Mouse (Mus musculus) liver, embryonic 14.5 days (tissue): Measurements from ENCODE around the gene Slc8b1. TPM values are rescaled to one million over a fixed set of nuclear protein-coding genes. Genes with fewer than 3 reads are reported as not detected.

Experiments used
- ATAC-seq: fragments of 200-750 bp; cut with Nextera tagmentation; 2 replicates; pipeline ENCODE4 v1.8.0; 2017; ENCODE audit warnings: moderate number of reproducible peaks, mild to moderate bottlenecking, moderate library complexity; ENCODE audit not compliant: insufficient read depth
- DNase-seq, 3 experiments: peaks; one replicate each; pipeline ENCODE4 v3.0.0-alpha.2; 2012 to 2013; ENCODE audit warnings: low read depth in 3 of 3, low spot score in 3 of 3
- H3K27ac ChIP-seq: fragments of 300-500 bp; sonication (generic); 2 replicates; pipeline ENCODE4 v1.5.1; 2014; ENCODE audit warnings: moderate library complexity, mild to moderate bottlenecking, control low read depth, inconsistent platforms
- H3K27me3 ChIP-seq: fragments of 300-500 bp; sonication (generic); 2 replicates; pipeline ENCODE4 v1.6.1; 2014; ENCODE audit warnings: mild to moderate bottlenecking, low read length, moderate library complexity; ENCODE audit not compliant: control insufficient read depth, insufficient read depth
- H3K36me3 ChIP-seq: fragments of 300-500 bp; sonication (generic); replicated peaks from 2 replicates; pipeline ENCODE4 v1.6.1; 2014; ENCODE audit warnings: low read depth; ENCODE audit not compliant: control insufficient read depth, insufficient read depth
- H3K4me1 ChIP-seq, 2 experiments: fragments of 200-500 bp in 1 of 2; fragments of 300-500 bp in 1 of 2; sonication (generic) in 1 of 2; replicated peaks; 2 replicates each; pipeline ENCODE4 v1.6.1; 2012 to 2014; ENCODE audit warnings: antibody characterized with exemption in 1 of 2, inconsistent platforms in 1 of 2, low read length in 1 of 2; ENCODE audit not compliant: control insufficient read depth in 2 of 2, insufficient read depth in 2 of 2
- H3K4me2 ChIP-seq: fragments of 300-500 bp; sonication (generic); 2 replicates; pipeline ENCODE4 v1.6.1; 2014; ENCODE audit warnings: low read depth, mild to moderate bottlenecking, control low read depth, moderate library complexity
- H3K4me3 ChIP-seq, 2 experiments: fragments of 200-500 bp in 1 of 2; fragments of 300-500 bp in 1 of 2; sonication (generic) in 1 of 2; 2 replicates each; pipeline ENCODE4 v1.5.1; 2012 to 2014; ENCODE audit warnings: low read depth in 2 of 2, low read length in 2 of 2, mild to moderate bottlenecking in 2 of 2, control low read depth in 1 of 2, inconsistent platforms in 1 of 2, moderate library complexity in 1 of 2; ENCODE audit not compliant: insufficient read depth in 1 of 2
- H3K9ac ChIP-seq: fragments of 300-500 bp; sonication (generic); replicated peaks from 2 replicates; pipeline ENCODE4 v1.6.1; 2014; ENCODE audit warnings: mild to moderate bottlenecking, control low read depth, moderate library complexity
- H3K9me3 ChIP-seq: fragments of 300-500 bp; sonication (generic); 2 replicates; pipeline ENCODE4 v1.6.1; 2016; ENCODE audit warnings: low read length, mixed read lengths; ENCODE audit not compliant: control insufficient read depth
- CTCF ChIP-seq: IDR thresholded peaks from 2 replicates; pipeline ENCODE4 v1.5.1; 2016; ENCODE audit warnings: antibody characterized with exemption, low read depth, control low read depth
- EP300 ChIP-seq: IDR thresholded peaks from 2 replicates; pipeline ENCODE4 v1.6.1; 2016; ENCODE audit warnings: antibody characterized with exemption, low read depth
- WGBS: fragments of 180-500 bp; shearing (Covaris S2); extraction: QIAGEN DNeasy Blood & Tissue Kit; methylation state at CpG from one replicate; pipeline ENCODE4 v1.1.7; 2014; ENCODE audit not compliant: insufficient replicate concordance; 5-methylcytosine and 5-hydroxymethylcytosine counted together
- polyA plus RNA-seq, 2 experiments: library from polyadenylated mRNA; depleted of rRNA in 1 of 2; stranded (reverse) in 1 of 2; unstranded in 1 of 2; fragments of >200 nt; fragmentation: Nextera tagmentation in 1 of 2; extraction: Ambion mirVana in 1 of 2; gene quantifications; 2 replicates each; pipeline versions ENCODE4 v1.2.1 to v1.2.3; 2012 to 2014

The Slc8b1 gene
- polyA plus RNA-seq, 2 experiments = 1.4 to 5.2 TPM

- DNase-seq (no peak), ATAC-seq (no peak)
- no peaks in the 10 kb centered on the region for H3K9me3 ChIP-seq
- no peak overlapping the region for H3K27ac ChIP-seq
- no peak overlapping the region for H3K9ac ChIP-seq
- H3K36me3 ChIP-seq = peaks cover 3% of the 10 kb centered on the region
- 80% methylated on average over 14 of the region's 14 CpGs for WGBS
- no peak overlapping the region for H3K4me3 ChIP-seq
- H3K27me3 ChIP-seq = no peaks in the 10 kb centered on the region
- TF ChIP-seq CTCF (no peak), EP300 (no peak)
- no peak overlapping the region for H3K4me2 ChIP-seq
- peaks cover 0 to 16% of the 10 kb centered on the region in 2 experiments; a peak in 3 of 4 replicates for H3K4me1 ChIP-seq
Observed at GRCm38 (mm10) chr5:120571056-120571740, 60.2 kb downstream of the Slc8b1 start.

- H3K9ac ChIP-seq = no peak overlapping the region
- H3K36me3 ChIP-seq = peaks cover 3% of the 10 kb centered on the region
- WGBS = 62% methylated on average over 10 of the region's 10 CpGs
- no peak for TF ChIP-seq EP300
- no peak for TF ChIP-seq CTCF
- no peak overlapping the region for H3K27ac ChIP-seq
- no peaks in the 10 kb centered on the region for H3K9me3 ChIP-seq
- DNase-seq (no peak), ATAC-seq (no peak)
- no peak overlapping the region for H3K4me3 ChIP-seq
- no peak overlapping the region for H3K4me2 ChIP-seq
- H3K27me3 ChIP-seq = no peaks in the 10 kb centered on the region
- peaks cover 29 to 38% of the 10 kb centered on the region in 2 experiments for H3K4me1 ChIP-seq
Observed at GRCm38 (mm10) chr5:120574469-120575063, 63.6 kb downstream of the Slc8b1 start.

- Histone ChIP-seq H3K36me3 (peaks cover 12% of the 10 kb centered on the region), H3K9ac (peak overlapping the region; percentile 53), H3K27ac (peak overlapping the region; percentile 98), H3K4me1 (peaks cover 29 to 34% of the 10 kb centered on the region in 2 experiments), H3K4me3 (0 out of 4 replicates have a peak overlapping the region, but pooled peaks of 1 of the 2 experiments have one; percentile 26), H3K4me2 (peak overlapping the region; percentile 78), H3K9me3 (no peaks in the 10 kb centered on the region), H3K27me3 (no peaks in the 10 kb centered on the region)
- ATAC-seq (peak; percentile 78), DNase-seq (no peak)
- 42% methylated on average over 11 of the region's 11 CpGs for WGBS
- TF ChIP-seq EP300 (no peak), CTCF (no peak)
Observed at GRCm38 (mm10) chr5:120576781-120577301, 65.9 kb downstream of the Slc8b1 start.

GRCm38 (mm10) chr5:120577935-120578441 is 67.0 kb downstream of the Slc8b1 start:
- peaks cover 29 to 34% of the 10 kb centered on the region in 2 experiments for H3K4me1 ChIP-seq
- peak; percentile 78 for ATAC-seq
- 21% methylated on average over 10 of the region's 10 CpGs for WGBS
- H3K27ac ChIP-seq = peak overlapping the region; percentile 98
- H3K9me3 ChIP-seq = no peaks in the 10 kb centered on the region
- peak; percentile 81 for TF ChIP-seq CTCF
- peak; percentile 49; the same call in 1 of the 2 replicates for TF ChIP-seq EP300
- peak overlapping the region; percentile 69 for H3K9ac ChIP-seq
- H3K4me3 ChIP-seq = peak overlapping the region in 1 of 2 experiments; percentile 39; a peak in 3 of 4 replicates
- peaks cover 23% of the 10 kb centered on the region for H3K36me3 ChIP-seq
- peak in 2 of 3 experiments; percentile 70 to 71 for DNase-seq
- peak overlapping the region; percentile 78 for H3K4me2 ChIP-seq
- H3K27me3 ChIP-seq = no peaks in the 10 kb centered on the region
